Mouse (Mus musculus) midbrain, embryonic 13.5 days (tissue): ENCODE measurements around the gene Mef2d. TPM values are rescaled to one million over a fixed set of nuclear protein-coding genes. Genes with fewer than 3 reads are reported as not detected.

Experiments used
- ATAC-seq: fragments of 200-750 bp; cut with Nextera tagmentation; 2 replicates; pipeline ENCODE4 v1.8.0; 2017; ENCODE audit warnings: mild to moderate bottlenecking, moderate TSS enrichment, moderate library complexity
- H3K27ac ChIP-seq: fragments of 300-500 bp; sonication (generic); 2 replicates; pipeline ENCODE4 v1.5.1; 2015; ENCODE audit warnings: inconsistent platforms, mild to moderate bottlenecking, moderate library complexity
- H3K27me3 ChIP-seq: fragments of 300-500 bp; sonication (generic); 2 replicates; pipeline ENCODE4 v1.6.1; 2015; ENCODE audit warnings: mild to moderate bottlenecking, inconsistent platforms
- H3K36me3 ChIP-seq: fragments of 300-500 bp; sonication (generic); 2 replicates; pipeline ENCODE4 v1.6.1; 2015; ENCODE audit warnings: mild to moderate bottlenecking, inconsistent platforms
- H3K4me1 ChIP-seq: fragments of 300-500 bp; sonication (generic); replicated peaks from 2 replicates; pipeline ENCODE4 v1.6.1; 2015; ENCODE audit warnings: inconsistent platforms
- H3K4me2 ChIP-seq: fragments of 300-500 bp; sonication (generic); replicated peaks from 2 replicates; pipeline ENCODE4 v1.6.1; 2015; ENCODE audit warnings: moderate library complexity, mild to moderate bottlenecking, inconsistent platforms
- H3K4me3 ChIP-seq: fragments of 300-500 bp; sonication (generic); replicated peaks from 2 replicates; pipeline ENCODE4 v1.5.1; 2015; ENCODE audit warnings: mild to moderate bottlenecking, inconsistent platforms
- H3K9ac ChIP-seq: fragments of 300-500 bp; sonication (generic); replicated peaks from 2 replicates; pipeline ENCODE4 v1.6.1; 2015; ENCODE audit warnings: mild to moderate bottlenecking, inconsistent platforms
- H3K9me3 ChIP-seq: fragments of 300-500 bp; sonication (generic); 2 replicates; pipeline ENCODE4 v1.6.1; 2016; ENCODE audit warnings: mild to moderate bottlenecking, inconsistent platforms
- WGBS: fragments of 180-500 bp; shearing (Covaris S2); methylation state at CpG from one replicate; pipeline ENCODE4 v1.1.7; 2015; 5-methylcytosine and 5-hydroxymethylcytosine counted together
- polyA plus RNA-seq: library from polyadenylated mRNA; unstranded; fragments of >200 nt; fragmentation: Nextera tagmentation; extraction: Ambion mirVana; gene quantifications from 2 replicates; pipeline ENCODE4 v1.2.1, GENCODE M21; 2015

The Mef2d gene
- polyA plus RNA-seq, 1 experiment from 2014 or later = 16.9 TPM

- no peak for ATAC-seq
- Histone ChIP-seq H3K27ac (peak overlapping the region; percentile 75), H3K4me3 (peak overlapping the region; percentile 53), H3K27me3 (peaks cover 25% of the 10 kb centered on the region), H3K36me3 (no peaks in the 10 kb centered on the region), H3K4me1 (peaks cover 48% of the 10 kb centered on the region), H3K9ac (peak overlapping the region; percentile 66), H3K4me2 (peak overlapping the region; percentile 90), H3K9me3 (no peaks in the 10 kb centered on the region)
- 18% methylated on average over 25 of the region's 25 CpGs for WGBS
Observed at GRCm38 (mm10) chr3:88139243-88140177, 2.7 kb upstream of the Mef2d start.

- ATAC-seq = no peak
- H3K9me3 ChIP-seq = no peaks in the 10 kb centered on the region
- WGBS = 32% methylated on average over 11 of the region's 11 CpGs
- no peak overlapping the region for H3K4me3 ChIP-seq
- H3K27me3 ChIP-seq = peaks cover 25% of the 10 kb centered on the region
- peak overlapping the region; percentile 90 for H3K4me2 ChIP-seq
- H3K36me3 ChIP-seq = no peaks in the 10 kb centered on the region
- H3K27ac ChIP-seq = peak overlapping the region; percentile 99; the same call in 1 of the 2 replicates
- peaks cover 56% of the 10 kb centered on the region for H3K4me1 ChIP-seq
- no peak overlapping the region for H3K9ac ChIP-seq
Observed at GRCm38 (mm10) chr3:88140178-88140902, 1.8 kb upstream of the Mef2d start.

- no peaks in the 10 kb centered on the region for H3K36me3 ChIP-seq
- no peak for ATAC-seq
- no peak overlapping the region for H3K9ac ChIP-seq
- peak overlapping the region; percentile 99; the same call in 1 of the 2 replicates for H3K27ac ChIP-seq
- H3K9me3 ChIP-seq = no peaks in the 10 kb centered on the region
- H3K4me1 ChIP-seq = peaks cover 62% of the 10 kb centered on the region
- H3K4me3 ChIP-seq = peak overlapping the region; percentile 96
- 51% methylated on average over 6 of the region's 6 CpGs for WGBS
- peaks cover 25% of the 10 kb centered on the region for H3K27me3 ChIP-seq
- H3K4me2 ChIP-seq = peak overlapping the region; percentile 90
Observed at GRCm38 (mm10) chr3:88140903-88141430, 1.2 kb upstream of the Mef2d start.

GRCm38 (mm10) chr3:88141439-88141786 is 759 bp upstream of the Mef2d start:
- H3K27ac ChIP-seq = peak overlapping the region; percentile 99
- no peak for ATAC-seq
- peak overlapping the region; percentile 92 for H3K9ac ChIP-seq
- H3K4me1 ChIP-seq = peaks cover 67% of the 10 kb centered on the region
- 14% methylated on average over 9 of the region's 9 CpGs for WGBS
- peaks cover 25% of the 10 kb centered on the region for H3K27me3 ChIP-seq
- H3K4me3 ChIP-seq = peak overlapping the region; percentile 96
- H3K9me3 ChIP-seq = no peaks in the 10 kb centered on the region
- no peaks in the 10 kb centered on the region for H3K36me3 ChIP-seq
- H3K4me2 ChIP-seq = peak overlapping the region; percentile 90

- WGBS = under 1% methylated on average over 55 of the region's 57 CpGs
- H3K4me1 ChIP-seq = peaks cover 75% of the 10 kb centered on the region
Observed at GRCm38 (mm10) chr3:88142546-88142915, 359 bp downstream of the Mef2d start.

GRCm38 (mm10) chr3:88142916-88143771 is 972 bp downstream of the Mef2d start:
- H3K4me3 ChIP-seq = peak overlapping the region; percentile 96
- H3K4me2 ChIP-seq = peak overlapping the region; percentile 90
- H3K9me3 ChIP-seq = no peaks in the 10 kb centered on the region
- WGBS = 2% methylated on average over 33 of the region's 33 CpGs
- peak overlapping the region; percentile 99 for H3K27ac ChIP-seq
- H3K27me3 ChIP-seq = peaks cover 25% of the 10 kb centered on the region
- H3K36me3 ChIP-seq = no peaks in the 10 kb centered on the region
- ATAC-seq = peak; percentile 29
- H3K9ac ChIP-seq = peak overlapping the region; percentile 92
- peaks cover 78% of the 10 kb centered on the region for H3K4me1 ChIP-seq

More at GRCm38 (mm10) chr3:88142546-88142915, 359 bp downstream of the Mef2d start:
- H3K9ac ChIP-seq = peak overlapping the region; percentile 92
- H3K27ac ChIP-seq = peak overlapping the region; percentile 99
- peak; percentile 64 for ATAC-seq
- peak overlapping the region; percentile 90 for H3K4me2 ChIP-seq
- H3K27me3 ChIP-seq = peaks cover 25% of the 10 kb centered on the region
- no peaks in the 10 kb centered on the region for H3K36me3 ChIP-seq
- no peaks in the 10 kb centered on the region for H3K9me3 ChIP-seq
- peak overlapping the region; percentile 96 for H3K4me3 ChIP-seq

GRCm38 (mm10) chr3:88143961-88144486 is 1.9 kb downstream of the Mef2d start:
- peak overlapping the region; percentile 96 for H3K4me3 ChIP-seq
- ATAC-seq = no peak
- H3K9ac ChIP-seq = peak overlapping the region; percentile 92
- H3K27me3 ChIP-seq = peaks cover 25% of the 10 kb centered on the region
- H3K36me3 ChIP-seq = no peaks in the 10 kb centered on the region
- WGBS = 21% methylated on average over 5 of the region's 5 CpGs
- H3K27ac ChIP-seq = peak overlapping the region; percentile 99
- peak overlapping the region; percentile 90 for H3K4me2 ChIP-seq
- no peaks in the 10 kb centered on the region for H3K9me3 ChIP-seq
- peaks cover 81% of the 10 kb centered on the region for H3K4me1 ChIP-seq

GRCm38 (mm10) chr3:88144648-88145410 is 2.7 kb downstream of the Mef2d start:
- Histone ChIP-seq H3K4me3 (peak overlapping the region; percentile 96), H3K27me3 (peaks cover 17% of the 10 kb centered on the region), H3K9me3 (no peaks in the 10 kb centered on the region), H3K9ac (peak overlapping the region; percentile 92), H3K4me2 (peak overlapping the region; percentile 90), H3K36me3 (no peaks in the 10 kb centered on the region), H3K27ac (peak overlapping the region; percentile 99), H3K4me1 (peaks cover 81% of the 10 kb centered on the region)
- 71% methylated on average over 6 of the region's 6 CpGs for WGBS
- ATAC-seq = no peak

GRCm38 (mm10) chr3:88145411-88145782 is 3.2 kb downstream of the Mef2d start:
- Histone ChIP-seq H3K9ac (peak overlapping the region; percentile 92), H3K9me3 (no peaks in the 10 kb centered on the region), H3K4me3 (peak overlapping the region; percentile 96), H3K4me1 (peaks cover 86% of the 10 kb centered on the region), H3K4me2 (peak overlapping the region; percentile 90), H3K36me3 (no peaks in the 10 kb centered on the region), H3K27me3 (peaks cover 11% of the 10 kb centered on the region), H3K27ac (peak overlapping the region; percentile 99)
- 31% methylated on average over 4 of the region's 4 CpGs for WGBS
- no peak for ATAC-seq

- Histone ChIP-seq H3K27me3 (peaks cover 6% of the 10 kb centered on the region), H3K4me3 (no peak overlapping the region; the same call in 1 of the 2 replicates), H3K27ac (peak overlapping the region; percentile 30; the same call in 1 of the 2 replicates), H3K9me3 (no peaks in the 10 kb centered on the region), H3K9ac (peak overlapping the region; percentile 92), H3K4me2 (peak overlapping the region; percentile 90), H3K4me1 (peaks cover 91% of the 10 kb centered on the region), H3K36me3 (no peaks in the 10 kb centered on the region)
- WGBS = 75% methylated on average over 5 of the region's 5 CpGs
- ATAC-seq = no peak
Observed at GRCm38 (mm10) chr3:88145952-88146351, 3.8 kb downstream of the Mef2d start.
